Mouse (Mus musculus) retina, embryonic 14.5 days (tissue): ENCODE measurements around the gene Gm20517.

Experiments
- DNase-seq: peaks from one replicate; pipeline ENCODE4 v3.0.0-alpha.2; 2015; ENCODE audit warnings: low spot score

The Gm20517 gene

DNA sequence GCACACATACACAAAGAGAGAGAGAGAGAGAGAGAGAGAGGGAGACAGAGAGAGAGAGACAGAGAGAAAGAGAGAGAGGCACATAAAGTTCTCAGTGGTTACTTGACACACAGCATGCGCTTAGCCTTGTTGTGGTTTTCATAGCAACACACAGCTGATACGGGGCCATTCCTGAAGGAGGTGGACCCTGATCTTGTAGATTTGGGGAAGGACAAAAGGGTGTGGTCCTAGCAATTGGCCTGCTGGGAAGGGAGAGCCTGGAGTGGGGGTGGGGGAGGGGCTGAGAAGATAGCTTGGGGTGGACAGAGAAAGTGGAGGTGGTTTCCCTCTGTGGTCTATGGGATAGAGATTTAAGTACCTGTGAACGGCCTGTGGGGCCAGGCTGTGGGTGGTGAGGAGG is 98.6 kb downstream of the Gm20517 start:
- DNase-seq = no peak

DNA sequence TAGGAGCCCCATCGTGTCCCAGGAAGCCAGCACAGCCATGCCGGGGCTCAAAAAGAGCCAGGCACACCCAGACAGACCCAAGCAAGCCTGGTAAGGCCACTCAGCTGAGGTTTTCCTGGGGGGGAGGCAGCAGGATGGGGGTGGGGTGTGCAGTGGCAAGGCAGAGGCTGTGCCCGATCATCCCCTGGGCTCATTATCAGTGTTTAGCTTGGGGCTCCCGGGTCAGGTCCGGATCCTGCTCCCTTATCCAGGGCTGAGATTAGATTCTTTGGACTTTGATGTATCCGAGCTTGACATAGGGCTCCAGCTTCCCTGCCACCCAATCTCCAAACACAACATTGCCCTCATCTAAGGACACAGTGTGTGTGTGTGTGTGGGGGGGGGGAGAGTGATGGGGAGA is 100.5 kb downstream of the Gm20517 start:
- DNase-seq = no peak

DNA sequence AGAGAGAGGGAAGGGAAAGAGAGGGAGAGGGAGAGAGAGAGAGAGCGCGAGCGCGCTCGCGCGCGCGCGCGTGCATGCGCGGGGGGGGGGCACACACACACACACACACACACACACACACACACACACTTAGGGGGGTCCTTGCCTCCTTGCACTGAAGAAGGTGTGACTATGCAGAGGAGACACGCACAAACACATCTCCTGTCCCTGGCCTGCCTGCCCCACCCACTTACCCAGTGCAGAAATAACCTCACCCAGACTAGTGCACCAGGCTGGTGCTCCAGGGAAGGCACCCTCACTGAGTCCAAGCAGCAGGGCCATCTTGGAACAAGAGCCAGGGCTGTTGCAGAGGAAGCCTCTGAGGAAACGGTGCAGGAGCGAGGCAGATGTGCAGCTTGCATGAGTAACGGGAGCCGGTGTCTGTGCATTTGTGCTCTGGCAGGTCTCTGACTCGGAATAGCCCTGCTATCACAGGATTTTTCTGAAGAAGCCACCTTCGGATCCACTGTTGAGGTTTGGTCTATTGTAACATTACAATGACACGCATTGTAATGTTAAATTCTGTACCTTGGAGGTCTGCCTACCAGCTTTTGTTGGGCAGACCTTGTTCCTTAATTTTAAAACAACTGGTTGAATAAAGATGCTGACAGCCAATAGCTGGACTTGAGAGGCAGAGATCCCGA is 101.6 kb downstream of the Gm20517 start:
- DNase-seq = no peak

DNA sequence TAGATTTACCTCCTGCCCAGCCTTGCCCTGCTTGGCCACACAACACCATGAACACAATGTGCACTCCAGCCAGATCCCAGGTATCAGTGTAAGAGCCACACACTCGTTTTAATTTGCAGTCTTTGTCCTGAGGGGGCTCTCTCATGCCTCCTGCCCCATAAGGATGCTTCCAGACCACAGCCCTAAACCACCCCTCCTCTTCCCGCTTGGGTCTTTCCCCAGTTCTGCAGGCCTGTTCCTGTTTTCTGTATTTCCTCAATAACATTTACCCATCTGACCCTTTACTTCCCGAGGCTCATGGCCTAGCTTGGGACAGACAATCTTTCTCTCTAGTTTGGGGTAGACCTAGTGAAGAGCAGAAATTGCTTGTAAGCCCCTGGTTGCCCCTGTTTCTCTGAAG is 103.6 kb downstream of the Gm20517 start:
- no peak for DNase-seq

DNA sequence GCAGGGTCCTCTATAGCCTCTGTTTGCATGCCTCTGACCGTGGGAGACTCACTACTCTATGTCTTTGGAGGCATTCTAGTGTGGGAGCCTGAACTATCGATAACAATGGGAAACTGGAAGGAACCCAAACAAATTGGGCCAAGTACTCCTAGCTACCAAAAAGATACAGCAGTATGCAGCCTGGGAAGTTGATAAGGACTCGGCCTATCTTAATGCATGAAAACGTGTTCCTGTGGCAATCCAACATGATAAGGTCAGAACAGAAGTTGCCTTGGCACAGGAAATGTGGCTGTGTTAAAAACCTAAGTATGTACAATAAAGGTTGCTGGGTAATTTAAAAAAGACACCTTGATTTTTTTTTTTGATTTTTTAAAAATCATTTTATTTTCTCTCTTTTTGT is 109.8 kb downstream of the Gm20517 start:
- no peak for DNase-seq

DNA sequence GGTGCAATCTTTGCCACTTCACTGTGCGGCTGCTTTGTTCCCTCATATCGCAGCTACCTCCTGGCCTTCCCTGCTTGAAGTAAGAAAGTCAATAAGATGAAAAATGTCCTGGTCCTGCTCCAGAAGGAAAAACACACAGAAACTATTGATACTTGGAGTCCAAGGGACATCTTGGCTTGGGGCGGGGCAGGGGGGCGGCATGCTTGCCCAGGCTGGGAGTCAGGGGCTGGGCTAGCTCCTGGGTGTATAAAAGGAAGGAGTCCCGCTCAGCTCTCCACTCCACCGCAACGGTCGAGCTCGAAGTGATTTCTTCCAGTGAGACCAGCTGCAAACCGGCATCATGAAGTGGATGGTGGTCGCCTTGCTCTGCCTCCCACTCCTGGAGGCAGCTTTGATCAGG is 115.2 kb downstream of the Gm20517 start, which contains the start of gene Pgc:
Gene Pgc, plus strand, starts transcription at position 277 of the 400 bp plus-strand sequence.
- DNase-seq = no peak

DNA sequence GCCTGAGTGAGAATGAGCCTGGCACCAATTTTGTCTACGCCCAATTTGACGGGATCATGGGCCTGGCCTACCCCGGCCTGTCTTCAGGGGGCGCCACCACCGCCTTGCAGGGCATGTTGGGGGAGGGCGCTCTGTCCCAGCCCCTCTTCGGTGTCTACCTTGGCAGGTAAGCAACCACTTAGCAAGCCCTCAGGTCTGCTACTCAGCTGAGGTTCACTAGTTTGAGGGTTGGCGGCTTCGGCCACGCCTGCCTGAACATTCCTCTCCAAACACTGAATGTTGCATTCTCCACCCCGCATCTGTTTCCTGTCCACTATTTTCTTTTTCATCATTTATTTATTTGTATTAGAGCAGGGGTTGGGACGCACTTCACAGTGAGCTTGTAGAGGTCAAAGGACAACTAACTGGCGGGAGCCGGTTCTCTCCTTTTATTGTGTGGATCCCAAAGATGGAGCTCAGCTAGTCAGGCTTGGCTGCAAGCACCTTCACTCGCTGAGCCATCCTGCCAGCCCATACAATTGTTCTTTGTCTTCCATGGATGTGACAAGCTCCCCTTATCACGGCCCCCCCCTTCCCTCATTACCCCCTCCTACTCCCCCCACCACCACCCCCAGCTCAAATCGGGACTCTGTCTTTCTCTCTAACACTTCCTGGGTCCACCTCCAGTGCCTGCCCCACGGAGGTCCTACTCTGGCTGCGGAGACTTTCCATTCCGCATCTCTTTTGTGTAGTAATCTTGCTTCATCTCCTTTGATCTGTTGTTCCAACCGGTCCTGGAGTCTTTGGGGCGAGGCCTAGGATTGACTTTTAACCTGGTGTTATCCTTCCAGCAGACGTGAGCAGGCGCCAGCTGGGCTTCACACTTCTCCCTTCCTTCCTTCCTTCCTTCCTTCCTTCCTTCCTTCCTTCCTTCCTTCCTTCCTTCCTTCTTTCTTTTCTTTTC is 119.5 kb downstream of the Gm20517 start:
- no peak for DNase-seq
